Mouse (Mus musculus) cerebellum, postnatal 4 days (tissue): ENCODE data around the gene Frmd4a.

Source experiments
- DNase-seq, 2 experiments: peaks; one replicate each; pipeline ENCODE4 v3.0.0; 2022; ENCODE audit warnings: low spot score in 2 of 2, mixed read lengths in 1 of 2

Gene Frmd4a

GRCm38 (mm10) chr2:4391091-4391490 lies 373.6 kb downstream of the Frmd4a start:
- DNase-seq, result no peak

- DNase-seq, result no peak
Observed at GRCm38 (mm10) chr2:4391678-4392085, 374.2 kb downstream of the Frmd4a start.

GRCm38 (mm10) chr2:4393046-4393445 lies 375.5 kb downstream of the Frmd4a start:
- no peak for DNase-seq

GRCm38 (mm10) chr2:4394641-4395040 lies 377.1 kb downstream of the Frmd4a start:
- no peak for DNase-seq

GRCm38 (mm10) chr2:4399721-4400120 lies 382.2 kb downstream of the Frmd4a start:
- no peak for DNase-seq

GRCm38 (mm10) chr2:4400771-4401596 lies 383.5 kb downstream of the Frmd4a start:
- DNase-seq, result peak; percentile 44 to 70

- DNase-seq, result peak; percentile 39 to 62
Observed at GRCm38 (mm10) chr2:4401597-4402581, 384.4 kb downstream of the Frmd4a start.

- DNase-seq, result no peak
Observed at GRCm38 (mm10) chr2:4406977-4407376, 389.5 kb downstream of the Frmd4a start.

- no peak for DNase-seq
Observed at GRCm38 (mm10) chr2:4409810-4410433, 392.4 kb downstream of the Frmd4a start.

GRCm38 (mm10) chr2:4412870-4413595 lies 395.5 kb downstream of the Frmd4a start:
- DNase-seq, result no peak

- no peak for DNase-seq
Observed at GRCm38 (mm10) chr2:4413596-4414335, 396.2 kb downstream of the Frmd4a start.

GRCm38 (mm10) chr2:4420679-4421312 lies 403.3 kb downstream of the Frmd4a start:
- DNase-seq, result no peak

- DNase-seq, result no peak
Observed at GRCm38 (mm10) chr2:4421757-4422156, 404.2 kb downstream of the Frmd4a start.

GRCm38 (mm10) chr2:4423896-4424295 lies 406.4 kb downstream of the Frmd4a start:
- DNase-seq, result no peak

- DNase-seq, result no peak
Observed at GRCm38 (mm10) chr2:4428407-4428855, 410.9 kb downstream of the Frmd4a start.

GRCm38 (mm10) chr2:4433119-4433518 lies 415.6 kb downstream of the Frmd4a start:
- DNase-seq, result no peak

- DNase-seq, result no peak
Observed at GRCm38 (mm10) chr2:4435051-4435450, 417.5 kb downstream of the Frmd4a start.

- DNase-seq, result peak in 1 of 2 experiments; percentile 66
Observed at GRCm38 (mm10) chr2:4436361-4437231, 419.1 kb downstream of the Frmd4a start.

GRCm38 (mm10) chr2:4438739-4439138 lies 421.2 kb downstream of the Frmd4a start:
- no peak for DNase-seq
